Mouse (Mus musculus) midbrain, embryonic 11.5 days (tissue): ENCODE results near the gene Txnip. TPM values are rescaled to one million over a fixed set of nuclear protein-coding genes. Genes with fewer than 3 reads are reported as not detected.

ENCODE experiments used
- ATAC-seq: fragments of 200-750 bp; cut with Nextera tagmentation; 2 replicates; pipeline ENCODE4 v1.8.0; 2017; ENCODE audit warnings: moderate TSS enrichment, moderate library complexity; ENCODE audit not compliant: low FRiP score
- DNase-seq: peaks from one replicate; pipeline ENCODE4 v3.0.0; 2015; ENCODE audit warnings: low spot score; ENCODE audit errors: missing footprints
- H3K27ac ChIP-seq: fragments of 300-500 bp; sonication (generic); 2 replicates; pipeline ENCODE4 v1.5.1; 2014; ENCODE audit warnings: low read depth, low read length
- H3K27me3 ChIP-seq: fragments of 300-500 bp; sonication (generic); 2 replicates; pipeline ENCODE4 v1.6.1; 2014; ENCODE audit warnings: mild to moderate bottlenecking, low read length, moderate library complexity, mixed read lengths; ENCODE audit not compliant: control insufficient read depth, insufficient read depth
- H3K36me3 ChIP-seq: fragments of 300-500 bp; sonication (generic); 2 replicates; pipeline ENCODE4 v1.6.1; 2014; ENCODE audit warnings: mild to moderate bottlenecking, low read length, moderate library complexity, mixed read lengths; ENCODE audit not compliant: control insufficient read depth, insufficient read depth
- H3K4me1 ChIP-seq: fragments of 300-500 bp; sonication (generic); 2 replicates; pipeline ENCODE4 v1.6.1; 2014; ENCODE audit warnings: low read length; ENCODE audit not compliant: control insufficient read depth, insufficient read depth
- H3K4me2 ChIP-seq: fragments of 300-500 bp; sonication (generic); 2 replicates; pipeline ENCODE4 v1.6.1; 2014; ENCODE audit warnings: mild to moderate bottlenecking, moderate library complexity
- H3K4me3 ChIP-seq: fragments of 300-500 bp; sonication (generic); 2 replicates; pipeline ENCODE4 v1.5.1; 2014; ENCODE audit warnings: low read depth, low read length
- H3K9ac ChIP-seq: fragments of 300-500 bp; sonication (generic); 2 replicates; pipeline ENCODE4 v1.6.1; 2014; ENCODE audit warnings: low read length
- H3K9me3 ChIP-seq: fragments of 300-500 bp; sonication (generic); 2 replicates; pipeline ENCODE4 v1.6.1; 2016; ENCODE audit warnings: low read length; ENCODE audit not compliant: control insufficient read depth
- WGBS: fragments of 180-500 bp; shearing (Covaris S2); extraction: QIAGEN DNeasy Blood & Tissue Kit; methylation state at CpG from one replicate; pipeline ENCODE4 v1.1.7; 2014; 5-methylcytosine and 5-hydroxymethylcytosine counted together
- polyA plus RNA-seq: library from polyadenylated mRNA; unstranded; fragments of >200 nt; fragmentation: Nextera tagmentation; extraction: Ambion mirVana; gene quantifications from 2 replicates; pipeline ENCODE4 v1.2.1, GENCODE M21; 2014

Txnip gene
- polyA plus RNA-seq, 1 experiment from 2014 or later = 55.9 TPM

DNA sequence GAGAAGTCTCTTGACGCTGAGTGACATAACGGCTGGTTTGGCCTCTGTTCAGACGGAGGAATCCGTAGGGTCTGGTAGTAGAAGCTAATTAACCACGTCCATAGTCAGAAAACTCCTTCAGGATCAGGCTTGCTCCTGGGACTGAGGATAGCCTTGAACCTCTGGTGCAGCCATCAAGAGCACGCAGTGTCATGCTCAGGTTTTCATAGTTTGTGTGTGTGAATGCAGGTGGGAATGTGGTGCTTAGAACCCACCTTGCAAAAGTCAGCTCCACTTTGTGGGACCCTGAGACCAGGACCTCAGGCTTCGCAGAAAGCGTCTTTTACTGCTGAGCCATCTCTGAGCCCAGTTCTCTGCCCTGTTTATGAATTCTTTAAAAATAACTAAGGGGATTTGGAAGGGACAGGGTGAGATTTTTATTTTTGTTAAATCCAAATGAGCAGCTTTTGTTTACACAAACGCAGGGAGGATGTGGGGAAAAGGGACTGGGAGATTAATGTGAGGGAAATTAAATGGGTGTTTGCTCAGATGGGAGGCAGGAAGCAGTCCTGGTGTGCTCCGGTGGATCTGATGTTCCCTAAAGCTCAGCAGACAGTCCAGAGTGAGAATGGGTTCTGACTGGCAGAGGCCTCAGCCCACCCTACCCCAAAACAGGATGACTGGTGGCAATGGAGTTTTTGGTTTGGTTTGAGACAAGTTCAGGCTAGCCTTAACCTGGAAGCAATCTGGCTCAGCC lies 4.4 kb downstream of the Txnip start:
- peaks cover 16% of the 10 kb centered on the region; the same call in 1 of the 2 replicates for H3K4me1 ChIP-seq
- no peak for ATAC-seq
- H3K27me3 ChIP-seq = no peaks in the 10 kb centered on the region
- no peak overlapping the region for H3K4me3 ChIP-seq
- H3K9ac ChIP-seq = no peak overlapping the region
- H3K27ac ChIP-seq = no peak overlapping the region
- 0 out of 2 replicates have a peak, but pooled peaks cover 7% of the 10 kb centered on the region for H3K36me3 ChIP-seq
- WGBS = 69% methylated on average over 10 of the region's 10 CpGs
- no peaks in the 10 kb centered on the region for H3K9me3 ChIP-seq
- DNase-seq = no peak
- no peak overlapping the region for H3K4me2 ChIP-seq

DNA sequence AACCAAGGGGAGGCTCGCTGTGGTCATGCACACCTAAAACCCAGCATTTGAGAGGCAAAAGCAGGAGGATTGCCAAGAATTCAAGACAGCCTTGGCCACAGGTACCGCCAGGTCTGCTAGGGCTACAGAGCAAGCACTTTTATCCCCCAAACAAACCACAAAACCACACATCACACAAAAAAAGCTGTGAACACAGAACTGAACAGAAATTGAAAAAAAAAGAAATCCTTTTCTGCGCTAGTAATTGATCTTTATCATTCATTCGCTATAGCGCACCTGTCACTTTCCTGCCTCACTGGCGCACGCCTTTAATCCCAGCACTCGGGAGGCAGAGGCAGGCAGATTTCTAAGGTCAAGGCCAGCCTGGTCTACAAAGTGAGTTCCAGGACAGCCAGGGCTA lies 5.5 kb downstream of the Txnip start:
- Histone ChIP-seq H3K27me3 (no peaks in the 10 kb centered on the region), H3K4me1 (peaks cover 16% of the 10 kb centered on the region; the same call in 1 of the 2 replicates), H3K9ac (no peak overlapping the region), H3K36me3 (0 out of 2 replicates have a peak, but pooled peaks cover 7% of the 10 kb centered on the region), H3K9me3 (no peaks in the 10 kb centered on the region), H3K4me2 (no peak overlapping the region), H3K4me3 (no peak overlapping the region), H3K27ac (no peak overlapping the region)
- 94% methylated on average over 8 of the region's 8 CpGs for WGBS
- ATAC-seq (no peak), DNase-seq (no peak)

DNA sequence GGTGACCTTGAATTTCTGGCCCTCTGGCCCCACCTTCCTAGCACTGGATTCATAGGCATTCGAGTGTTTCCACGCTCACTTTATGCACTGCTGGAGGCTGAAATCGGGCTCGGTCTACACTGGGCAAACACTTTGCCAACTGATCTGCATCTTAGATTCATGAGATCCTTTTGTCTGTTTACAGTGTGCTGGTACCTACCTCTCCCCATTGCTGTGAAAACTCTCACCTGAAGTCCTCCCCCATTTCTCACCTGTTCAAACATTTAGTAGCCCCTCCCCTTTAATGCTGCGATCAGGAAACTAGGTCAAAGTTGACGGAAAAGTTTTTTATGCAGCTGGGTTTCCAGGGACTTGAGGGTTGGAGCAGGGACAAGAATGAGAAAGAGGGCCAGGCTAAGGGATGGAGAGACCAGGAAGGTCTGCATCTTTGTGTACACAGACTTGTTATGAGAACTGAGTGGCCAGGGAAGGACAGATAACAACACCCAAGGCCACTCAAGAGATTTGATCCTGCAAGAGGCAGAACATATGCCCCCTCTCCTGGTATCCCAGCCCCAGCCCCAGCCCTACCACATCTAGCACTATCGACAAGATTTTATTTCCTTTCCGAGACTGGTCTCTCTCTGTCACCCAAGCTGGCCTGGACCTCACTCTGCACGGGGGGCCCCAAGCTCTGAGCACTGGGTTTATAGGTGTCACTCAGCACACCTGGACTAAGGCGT lies 6.3 kb downstream of the Txnip start:
- no peak overlapping the region for H3K27ac ChIP-seq

DNA sequence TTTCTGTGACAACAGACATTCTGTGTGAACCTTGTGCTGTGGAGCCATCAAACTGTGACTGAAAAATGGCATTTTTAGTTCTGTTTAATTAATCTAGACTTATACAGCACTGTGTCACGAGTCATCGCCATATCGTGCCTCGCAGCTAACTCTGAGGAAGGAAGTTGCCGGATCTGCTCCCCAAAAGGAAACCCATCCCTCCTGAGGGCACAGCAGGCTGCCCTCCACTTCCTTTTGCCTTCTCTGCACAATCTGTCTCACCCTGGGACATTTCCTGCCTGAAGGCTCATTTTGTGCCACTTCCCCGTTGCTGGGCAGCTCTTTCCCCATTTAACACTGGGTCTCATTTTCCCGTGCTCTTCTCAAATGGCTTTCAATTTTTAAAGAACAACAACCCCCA lies 6.9 kb downstream of the Txnip start:
- H3K4me1 ChIP-seq = peaks cover 6% of the 10 kb centered on the region; the same call in 1 of the 2 replicates
- H3K36me3 ChIP-seq = 0 out of 2 replicates have a peak, but pooled peaks cover 5% of the 10 kb centered on the region
- no peaks in the 10 kb centered on the region for H3K9me3 ChIP-seq
- H3K4me2 ChIP-seq = no peak overlapping the region
- H3K27me3 ChIP-seq = no peaks in the 10 kb centered on the region
- no peak overlapping the region for H3K4me3 ChIP-seq
- H3K9ac ChIP-seq = no peak overlapping the region
- WGBS = 81% methylated on average over 7 of the region's 7 CpGs
- ATAC-seq (no peak), DNase-seq (no peak)
- no peak overlapping the region for H3K27ac ChIP-seq

More for the DNA sequence above, 6.3 kb downstream of the Txnip start:
- H3K4me1 ChIP-seq = peaks cover 11% of the 10 kb centered on the region; the same call in 1 of the 2 replicates
- WGBS = 83% methylated on average over 10 of the region's 10 CpGs
- H3K27me3 ChIP-seq = no peaks in the 10 kb centered on the region
- 0 out of 2 replicates have a peak, but pooled peaks cover 7% of the 10 kb centered on the region for H3K36me3 ChIP-seq
- no peak overlapping the region for H3K9ac ChIP-seq
- DNase-seq (no peak), ATAC-seq (no peak)
- no peak overlapping the region for H3K4me3 ChIP-seq
- H3K4me2 ChIP-seq = no peak overlapping the region
- no peaks in the 10 kb centered on the region for H3K9me3 ChIP-seq

DNA sequence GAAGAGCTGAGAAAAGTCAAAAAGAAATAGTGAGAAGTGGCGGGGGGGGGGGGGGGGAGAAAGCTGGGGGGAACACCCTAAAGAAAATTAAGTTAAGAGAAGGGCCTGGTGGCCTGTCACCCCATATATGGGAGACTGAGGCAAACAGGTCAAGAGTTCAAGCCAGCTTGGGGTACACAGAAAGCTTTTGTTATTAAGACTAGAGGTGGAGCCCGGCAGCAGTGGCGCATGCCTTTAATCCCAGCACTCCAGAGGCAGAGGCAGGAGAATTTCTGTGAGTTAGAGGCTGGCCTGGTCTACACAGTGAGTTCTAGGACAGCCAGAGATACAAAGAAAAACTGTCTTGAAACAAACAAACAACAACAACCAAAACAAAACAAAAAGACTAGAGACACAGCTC lies 7.3 kb downstream of the Txnip start:
- Histone ChIP-seq H3K4me2 (no peak overlapping the region), H3K27ac (no peak overlapping the region), H3K27me3 (no peaks in the 10 kb centered on the region), H3K9ac (no peak overlapping the region), H3K9me3 (no peaks in the 10 kb centered on the region), H3K4me1 (0 out of 2 replicates have a peak, but pooled peaks cover 2% of the 10 kb centered on the region), H3K4me3 (no peak overlapping the region), H3K36me3 (0 out of 2 replicates have a peak, but pooled peaks cover 3% of the 10 kb centered on the region)
- 85% methylated on average over 3 of the region's 3 CpGs for WGBS
- DNase-seq (no peak), ATAC-seq (no peak)

DNA sequence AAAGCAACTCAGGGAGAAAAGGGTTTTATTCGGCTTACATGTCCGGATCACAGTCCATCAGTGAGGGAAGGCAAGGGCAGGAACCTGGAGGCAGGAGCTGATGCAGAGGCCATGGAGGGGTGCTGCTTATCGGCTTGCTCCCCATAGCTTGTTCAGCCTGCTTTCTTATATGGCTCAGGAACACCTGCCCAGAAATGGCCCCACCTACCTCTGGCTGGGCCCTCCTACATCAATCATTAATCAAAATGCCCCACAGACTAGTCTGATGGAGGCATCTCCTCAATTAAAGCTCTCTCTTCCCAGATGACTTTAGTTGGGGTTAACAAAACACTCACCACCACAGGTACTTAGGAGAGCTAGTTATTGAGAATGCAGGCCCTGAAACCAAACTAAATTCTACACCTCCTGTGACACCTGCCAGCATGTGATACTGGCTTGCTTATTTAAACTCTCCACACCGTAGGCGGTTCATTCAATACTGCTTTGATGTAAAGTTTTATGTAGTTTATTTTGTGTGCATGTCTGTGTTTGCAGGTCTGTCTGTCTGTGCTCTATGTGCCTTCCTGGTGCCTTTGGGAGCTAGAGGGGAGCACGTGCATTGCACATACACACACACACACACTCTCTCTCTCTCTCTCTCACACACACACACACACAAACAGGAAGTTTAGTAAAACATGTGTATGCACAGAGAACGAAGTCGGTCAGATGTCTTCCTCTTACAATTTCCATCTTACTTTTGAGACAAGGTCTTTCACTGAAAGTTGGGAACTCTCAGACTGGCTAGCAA lies 9.1 kb downstream of the Txnip start:
- Histone ChIP-seq H3K27ac (no peak overlapping the region), H3K4me3 (no peak overlapping the region), H3K36me3 (no peaks in the 10 kb centered on the region), H3K27me3 (no peaks in the 10 kb centered on the region), H3K9me3 (no peaks in the 10 kb centered on the region), H3K4me1 (no peaks in the 10 kb centered on the region), H3K4me2 (no peak overlapping the region), H3K9ac (no peak overlapping the region)
- 94% methylated on average over 8 of the region's 8 CpGs for WGBS
- ATAC-seq = no peak
- DNase-seq = no peak

DNA sequence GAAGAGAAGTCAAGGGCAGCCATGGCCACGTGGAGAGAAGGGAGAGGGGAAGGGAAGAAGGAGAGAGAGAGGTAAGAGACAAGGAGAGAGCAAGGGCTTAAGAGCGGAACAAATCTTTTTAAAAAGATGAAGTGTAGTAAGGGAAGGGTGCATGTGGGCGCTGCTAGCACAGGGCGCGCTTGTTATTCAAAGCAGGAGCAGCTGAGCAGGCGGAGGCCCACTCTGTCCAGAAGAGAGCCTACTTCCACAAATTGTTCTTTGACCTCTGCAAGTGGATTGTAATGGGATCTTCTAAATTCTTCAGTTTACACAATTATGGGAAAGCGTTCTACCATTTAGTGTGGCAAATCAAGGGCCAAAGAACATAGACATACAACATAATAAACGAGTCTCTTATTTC lies 10.8 kb downstream of the Txnip start:
- DNase-seq (no peak), ATAC-seq (no peak)
- WGBS = 62% methylated on average over 8 of the region's 8 CpGs
- Histone ChIP-seq H3K4me1 (no peaks in the 10 kb centered on the region), H3K4me2 (no peak overlapping the region), H3K9ac (no peak overlapping the region), H3K9me3 (no peaks in the 10 kb centered on the region), H3K27ac (no peak overlapping the region), H3K27me3 (no peaks in the 10 kb centered on the region), H3K36me3 (no peaks in the 10 kb centered on the region), H3K4me3 (no peak overlapping the region)

DNA sequence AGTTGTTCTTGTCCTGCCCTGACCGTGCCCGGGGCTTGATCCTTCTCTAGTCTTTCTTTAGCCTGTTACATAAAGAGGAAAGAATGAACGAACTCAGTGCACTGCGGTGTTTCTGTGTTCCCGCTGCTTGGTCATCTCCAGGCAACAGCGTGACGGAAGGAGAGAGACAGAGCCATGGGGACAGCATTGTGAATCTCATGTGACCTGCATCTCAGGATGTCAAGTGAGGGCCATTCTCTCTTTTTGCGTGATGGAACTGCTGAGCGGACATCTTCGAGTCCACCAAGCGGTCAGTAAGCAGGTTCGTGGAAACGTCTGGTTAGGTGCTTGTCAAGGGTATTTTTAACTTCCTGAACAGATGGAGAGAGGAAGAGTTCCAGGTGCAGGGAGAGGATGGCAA lies 11.7 kb downstream of the Txnip start:
- DNase-seq = no peak
- Histone ChIP-seq H3K4me1 (no peaks in the 10 kb centered on the region), H3K4me3 (no peak overlapping the region), H3K27ac (no peak overlapping the region), H3K27me3 (no peaks in the 10 kb centered on the region), H3K9ac (no peak overlapping the region), H3K9me3 (no peaks in the 10 kb centered on the region), H3K36me3 (no peaks in the 10 kb centered on the region), H3K4me2 (no peak overlapping the region)
- WGBS = 81% methylated on average over 13 of the region's 13 CpGs
- no peak for ATAC-seq
